Mouse (Mus musculus) lung, adult 2 months (tissue): ENCODE data around the gene Fosl2. TPM values are rescaled to one million over a fixed set of nuclear protein-coding genes. Genes with fewer than 3 reads are reported as not detected.
A peak's percentile ranks its signal among the peaks of the same experiment; 100 is the strongest.

ENCODE experiments used
- DNase-seq: peaks from one replicate; pipeline ENCODE4 v3.0.0; 2022
- H3K4me1 ChIP-seq: fragments of 200-500 bp; 2 replicates; pipeline ENCODE4 v1.6.1; 2011; ENCODE audit warnings: low read length; ENCODE audit not compliant: control insufficient read depth, insufficient read depth
- H3K4me3 ChIP-seq: fragments of 200-500 bp; replicated peaks from 2 replicates; pipeline ENCODE3; 2011; ENCODE audit warnings: low read depth, mild to moderate bottlenecking, control low read depth, low read length; ENCODE audit errors: extremely low read depth
- CTCF ChIP-seq: fragments of 200-500 bp; IDR thresholded peaks from 2 replicates; pipeline ENCODE4 v1.5.1; 2011; ENCODE audit warnings: mild to moderate bottlenecking, low read length, control low read depth; ENCODE audit not compliant: insufficient read depth
- POLR2A ChIP-seq: fragments of 200-500 bp; IDR thresholded peaks from 2 replicates; pipeline ENCODE4 v1.6.1; 2011; ENCODE audit warnings: low read depth, mild to moderate bottlenecking, control low read depth, low read length, borderline replicate concordance; ENCODE audit errors: extremely low read depth
- WGBS: fragments of 180-500 bp; shearing (Covaris S2); methylation state at CpG from one replicate; pipeline ENCODE4 v1.1.7; 2018; 5-methylcytosine and 5-hydroxymethylcytosine counted together
- polyA plus RNA-seq: library from polyadenylated mRNA; depleted of rRNA; stranded (reverse); fragments of >200 nt; gene quantifications from 2 replicates; pipeline ENCODE4 v1.2.3, GENCODE M21; 2012

The Fosl2 gene
- polyA plus RNA-seq, 1 experiment, result 22.6 TPM

- TF ChIP-seq POLR2A, result no peak
- TF ChIP-seq CTCF, result no peak
- H3K4me1 ChIP-seq, result no peaks in the 10 kb centered on the region
- no peak for DNase-seq
- 36% methylated on average over 3 of the region's 3 CpGs for WGBS
- H3K4me3 ChIP-seq, result no peak overlapping the region
Observed at GRCm38 (mm10) chr5:32127927-32128326, 7.7 kb upstream of the Fosl2 start.

- TF ChIP-seq CTCF (no peak), POLR2A (peak; percentile 15; the same call in 1 of the 2 replicates)
- Histone ChIP-seq H3K4me3 (peak overlapping the region; percentile 67), H3K4me1 (peaks cover 7% of the 10 kb centered on the region)
- DNase-seq, result peak; percentile 67
- WGBS, result under 1% methylated on average over 48 of the region's 48 CpGs
Observed at GRCm38 (mm10) chr5:32132971-32133501, 2.6 kb upstream of the Fosl2 start.

- peaks cover 8% of the 10 kb centered on the region for H3K4me1 ChIP-seq
- no peak for TF ChIP-seq CTCF
- peak; percentile 80; the same call in 1 of the 2 replicates for TF ChIP-seq POLR2A
- DNase-seq, result peak; percentile 77
- H3K4me3 ChIP-seq, result peak overlapping the region; percentile 67
- under 1% methylated on average over 20 of the region's 20 CpGs for WGBS
Observed at GRCm38 (mm10) chr5:32133549-32134004, 2.0 kb upstream of the Fosl2 start.

GRCm38 (mm10) chr5:32134051-32134732, 1.4 kb upstream of the Fosl2 start:
- TF ChIP-seq CTCF (no peak), POLR2A (no peak)
- 3% methylated on average over 21 of the region's 21 CpGs for WGBS
- peaks cover 11% of the 10 kb centered on the region for H3K4me1 ChIP-seq
- DNase-seq, result peak; percentile 56
- peak overlapping the region; percentile 67 for H3K4me3 ChIP-seq

GRCm38 (mm10) chr5:32134903-32135335, 682 bp upstream of the Fosl2 start:
- WGBS, result under 1% methylated on average over 47 of the region's 54 CpGs
- TF ChIP-seq CTCF, result no peak
- TF ChIP-seq POLR2A, result no peak
- Histone ChIP-seq H3K4me1 (peaks cover 16% of the 10 kb centered on the region), H3K4me3 (peak overlapping the region; percentile 53)
- peak; percentile 70 for DNase-seq

- TF ChIP-seq CTCF (no peak), POLR2A (peak; percentile 76; the same call in 1 of the 2 replicates)
- peak; percentile 87 for DNase-seq
- H3K4me3 ChIP-seq, result peak overlapping the region; percentile 53
- H3K4me1 ChIP-seq, result peaks cover 19% of the 10 kb centered on the region
- WGBS, result under 1% methylated on average over 63 of the region's 63 CpGs
Observed at GRCm38 (mm10) chr5:32136301-32136863, 781 bp downstream of the Fosl2 start.

- 2% methylated on average over 12 of the region's 12 CpGs for WGBS
- Histone ChIP-seq H3K4me3 (peak overlapping the region; percentile 59), H3K4me1 (peaks cover 19% of the 10 kb centered on the region)
- DNase-seq, result peak; percentile 52
- peak; percentile 58; the same call in 1 of the 2 replicates for TF ChIP-seq POLR2A
- TF ChIP-seq CTCF, result no peak
Observed at GRCm38 (mm10) chr5:32137106-32137522, 1.5 kb downstream of the Fosl2 start.

- 15% methylated on average over 10 of the region's 10 CpGs for WGBS
- Histone ChIP-seq H3K4me1 (peaks cover 23% of the 10 kb centered on the region), H3K4me3 (peak overlapping the region; percentile 38)
Observed at GRCm38 (mm10) chr5:32138446-32139195, 3.0 kb downstream of the Fosl2 start.

GRCm38 (mm10) chr5:32139516-32140037, 4.0 kb downstream of the Fosl2 start:
- WGBS, result 14% methylated on average over 9 of the region's 9 CpGs
- TF ChIP-seq POLR2A (peak; percentile 27; the same call in 1 of the 2 replicates), CTCF (peak; percentile 32; the same call in 1 of the 2 replicates)
- H3K4me3 ChIP-seq, result peak overlapping the region; percentile 34
- H3K4me1 ChIP-seq, result peaks cover 24% of the 10 kb centered on the region
- DNase-seq, result peak; percentile 54

More at GRCm38 (mm10) chr5:32138446-32139195, 3.0 kb downstream of the Fosl2 start:
- DNase-seq, result peak; percentile 49
- no peak for TF ChIP-seq POLR2A
- no peak for TF ChIP-seq CTCF

- TF ChIP-seq POLR2A, result no peak
- TF ChIP-seq CTCF, result no peak
- Histone ChIP-seq H3K4me3 (no peak overlapping the region), H3K4me1 (peaks cover 25% of the 10 kb centered on the region)
- no peak for DNase-seq
- 78% methylated on average over 2 of the region's 2 CpGs for WGBS
Observed at GRCm38 (mm10) chr5:32141899-32142298, 6.3 kb downstream of the Fosl2 start.
